Mouse (Mus musculus) granulocyte monocyte progenitor cell, adult 5-6 weeks (primary cell): ENCODE measurements around the gene Tusc2. TPM values are rescaled to one million over a fixed set of nuclear protein-coding genes. Genes with fewer than 3 reads are reported as not detected.
"Not testable (repeated sequence)": the region's sequence is repeated elsewhere in the genome, so short reads cannot be mapped to it uniquely, and the experiment has no call there.

ENCODE experiments used
- ATAC-seq: replicated peaks from 2 replicates; pipeline ENCODE4 v1.8.0; 2016; ENCODE audit warnings: mild to moderate bottlenecking, moderate TSS enrichment, inconsistent platforms; ENCODE audit not compliant: poor library complexity, severe bottlenecking
- total RNA-seq, 2 experiments: library from RNA; stranded (forward) in 1 of 2; stranded (reverse) in 1 of 2; fragments of 200-712, 200-1000 nt in 1 of 2; fragments of >200 nt in 1 of 2; fragmentation: Nextera tagmentation in 1 of 2; gene quantifications; 2 replicates each; pipeline ENCODE4 v1.2.3; 2014 to 2017

Gene Tusc2
- total RNA-seq, 2 experiments from 2014 or later, result 13.2 to 34.5 TPM

DNA sequence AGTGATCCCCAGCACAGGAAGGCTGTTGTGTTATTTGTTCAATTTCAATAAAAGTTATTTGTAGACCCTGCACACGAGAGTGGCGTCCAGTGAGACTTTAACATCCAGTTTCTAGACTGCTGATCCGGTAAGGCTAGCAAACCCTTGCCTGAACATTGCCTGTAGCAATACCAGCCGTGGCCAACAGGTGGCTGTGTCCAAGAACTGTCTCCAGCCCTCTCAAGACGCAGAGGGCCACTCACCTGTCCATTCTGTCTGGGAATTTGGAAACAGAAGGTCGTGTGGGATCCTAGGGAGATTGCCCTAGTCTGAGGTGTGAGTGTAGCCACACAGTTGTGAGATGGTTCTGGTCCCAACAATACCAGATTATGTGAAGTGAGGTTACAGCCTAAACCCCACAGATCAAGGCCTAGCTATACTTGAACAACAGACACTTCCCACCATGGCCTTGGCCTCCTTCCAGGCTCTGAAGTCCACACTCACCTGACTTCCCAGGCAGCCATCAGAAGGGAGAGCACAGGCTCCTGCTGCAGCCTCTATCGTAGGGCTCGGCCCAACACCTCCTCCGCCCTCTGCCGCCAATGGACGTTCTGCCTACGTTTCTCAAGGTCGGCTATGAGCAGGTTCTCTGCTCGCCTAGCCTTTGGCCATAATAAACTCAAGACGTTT, 3.1 kb downstream of the Tusc2 start:
- 0 out of 2 replicates have a peak, but pooled peaks have one; percentile 17 for ATAC-seq

DNA sequence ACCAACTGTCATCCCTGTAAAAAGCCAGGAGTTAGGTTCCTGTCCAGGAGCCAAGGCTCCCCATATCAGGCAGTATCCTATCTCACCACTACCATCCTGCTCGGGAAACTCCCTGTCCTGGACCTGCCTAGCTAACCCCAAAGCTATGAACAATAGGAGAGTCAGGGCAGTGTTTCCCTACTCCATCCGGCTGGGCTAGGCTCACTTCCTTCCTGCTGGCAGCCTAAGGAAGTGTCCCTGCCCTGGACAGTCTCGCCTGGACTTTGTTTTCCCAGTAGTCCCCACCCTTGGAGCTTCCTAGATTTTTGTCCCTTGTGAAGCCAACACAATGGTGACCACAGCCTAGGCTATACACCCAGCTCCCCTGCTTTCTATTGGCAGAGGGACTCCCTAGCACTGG, 3.8 kb downstream of the Tusc2 start:
- ATAC-seq, result no peak

DNA sequence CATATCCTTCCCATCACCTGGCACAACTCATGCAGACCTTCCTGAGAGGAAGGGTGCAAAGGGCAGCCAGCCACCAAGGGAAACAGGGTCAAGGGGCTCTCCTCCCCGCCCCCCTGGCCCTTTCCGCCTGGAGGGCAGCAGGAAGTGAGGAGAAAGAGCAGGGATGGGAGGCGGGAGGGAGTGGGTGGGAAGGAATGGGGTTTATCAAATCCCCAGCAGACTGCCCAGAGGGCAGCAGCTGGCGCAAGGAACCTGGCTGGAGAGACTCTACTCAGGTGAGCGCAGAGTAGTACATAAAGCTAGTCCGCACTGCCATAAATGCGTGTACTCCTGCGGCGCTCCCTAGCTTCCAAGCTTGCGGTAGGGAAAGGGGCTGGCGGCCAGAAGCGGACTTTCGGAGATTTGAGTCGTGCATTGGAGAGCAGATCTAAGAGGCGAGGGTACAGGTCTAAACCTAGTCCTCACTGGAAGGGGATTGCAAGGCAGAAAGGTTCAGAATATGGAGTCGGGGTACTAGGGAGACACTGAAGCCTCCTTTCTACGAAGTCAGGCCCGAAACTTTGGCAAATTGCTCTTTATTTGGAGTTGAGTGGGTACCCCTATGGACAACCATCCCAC, 4.8 kb downstream of the Tusc2 start, which contains the start of gene Hyal2:
Gene Hyal2 (plus strand): TSS at position 244 of the 618 bp plus-strand sequence.
- ATAC-seq, result no peak

DNA sequence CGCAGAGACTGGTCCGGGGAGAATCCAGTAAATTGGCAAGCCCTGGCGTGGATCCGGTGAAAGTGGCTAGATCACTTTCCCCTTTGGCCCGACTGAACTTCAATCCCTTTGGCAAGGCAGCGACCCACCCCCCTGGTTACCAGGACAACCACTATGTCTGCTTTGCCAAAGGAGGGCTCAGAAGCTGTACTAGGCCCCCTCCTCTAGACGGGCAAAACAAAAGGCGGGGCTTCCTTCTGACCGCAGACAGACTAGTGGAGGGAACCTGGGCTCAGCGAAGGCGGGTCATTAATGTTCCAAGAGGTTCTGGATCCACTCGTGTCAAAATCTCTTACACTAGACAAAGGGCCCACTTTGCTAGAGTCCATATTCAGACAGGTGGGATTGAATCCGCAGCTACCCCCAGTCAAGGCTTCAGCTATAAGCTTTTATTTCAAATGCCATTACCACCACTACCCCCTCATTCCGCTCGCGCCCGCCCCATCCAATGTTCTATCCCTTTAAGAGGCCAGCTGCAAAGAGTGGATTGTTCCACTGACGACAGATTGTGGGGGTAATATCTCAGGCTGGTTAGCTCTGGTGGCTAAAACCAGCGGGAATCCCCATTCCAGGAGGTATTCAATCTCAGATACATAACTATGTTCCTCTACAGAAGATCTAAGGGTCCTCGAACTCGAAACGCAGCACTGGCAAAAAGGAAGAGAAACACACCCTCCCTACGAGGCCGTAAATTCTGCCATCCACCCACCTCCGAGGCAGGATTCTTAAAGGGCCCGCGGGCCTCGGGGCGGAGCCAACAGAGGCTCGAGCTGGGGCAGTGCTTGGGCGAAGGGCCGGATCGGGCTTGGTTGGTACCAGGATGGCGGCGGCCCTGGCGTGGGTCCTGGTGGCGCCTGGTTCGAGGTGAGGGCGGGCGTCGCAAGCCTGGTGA, 5.5 kb downstream of the Tusc2 start:
- peak; percentile 55 for ATAC-seq

DNA sequence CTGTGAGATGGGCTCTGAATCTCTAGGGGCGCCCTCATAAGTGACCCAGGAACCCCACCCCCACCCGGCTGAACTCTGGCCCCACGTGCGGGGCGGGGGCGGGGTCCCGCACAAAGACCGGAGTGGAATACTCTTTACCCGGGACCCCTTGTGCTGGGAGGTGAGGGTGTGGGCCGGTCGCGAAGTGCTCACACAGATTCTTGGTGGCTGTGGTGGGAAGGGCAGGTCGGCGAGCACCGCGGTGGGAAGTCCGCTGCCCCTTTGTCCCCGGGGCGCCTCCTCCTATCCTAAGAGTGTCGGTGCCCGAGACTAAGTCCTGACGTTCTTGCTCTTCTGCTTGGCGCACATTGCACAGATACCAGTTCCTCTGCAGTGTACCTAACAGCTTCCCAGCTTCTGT, 6.2 kb downstream of the Tusc2 start:
- ATAC-seq, result peak; percentile 34

DNA sequence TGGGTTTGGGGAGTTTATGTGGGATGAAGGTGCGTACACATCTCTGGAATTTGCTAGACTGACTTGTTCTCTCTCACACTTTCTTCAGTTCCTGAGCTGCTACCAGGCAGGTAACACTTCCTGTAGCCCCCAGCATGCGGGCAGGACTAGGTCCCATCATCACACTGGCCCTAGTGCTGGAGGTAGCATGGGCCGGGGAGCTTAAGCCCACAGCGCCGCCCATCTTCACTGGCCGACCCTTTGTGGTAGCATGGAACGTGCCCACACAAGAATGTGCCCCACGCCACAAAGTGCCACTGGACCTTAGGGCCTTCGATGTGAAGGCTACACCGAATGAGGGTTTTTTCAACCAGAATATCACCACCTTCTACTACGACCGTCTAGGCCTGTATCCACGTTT, 7.0 kb downstream of the Tusc2 start:
- no peak for ATAC-seq

DNA sequence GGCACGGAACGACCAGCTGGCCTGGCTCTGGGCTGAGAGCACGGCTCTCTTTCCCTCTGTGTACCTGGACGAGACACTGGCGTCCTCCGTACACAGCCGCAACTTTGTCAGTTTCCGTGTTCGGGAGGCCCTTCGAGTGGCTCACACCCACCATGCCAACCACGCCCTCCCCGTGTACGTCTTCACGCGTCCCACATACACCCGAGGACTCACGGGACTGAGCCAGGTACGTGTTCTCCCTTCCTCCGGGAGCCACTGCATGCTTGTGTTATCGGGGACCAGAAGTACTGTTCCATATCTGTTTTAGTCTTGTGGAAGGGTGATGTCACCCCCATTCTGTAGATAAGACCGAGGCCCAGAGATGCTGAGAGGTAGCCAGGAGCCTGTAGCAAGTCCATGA, 7.8 kb downstream of the Tusc2 start:
- ATAC-seq, result no peak

DNA sequence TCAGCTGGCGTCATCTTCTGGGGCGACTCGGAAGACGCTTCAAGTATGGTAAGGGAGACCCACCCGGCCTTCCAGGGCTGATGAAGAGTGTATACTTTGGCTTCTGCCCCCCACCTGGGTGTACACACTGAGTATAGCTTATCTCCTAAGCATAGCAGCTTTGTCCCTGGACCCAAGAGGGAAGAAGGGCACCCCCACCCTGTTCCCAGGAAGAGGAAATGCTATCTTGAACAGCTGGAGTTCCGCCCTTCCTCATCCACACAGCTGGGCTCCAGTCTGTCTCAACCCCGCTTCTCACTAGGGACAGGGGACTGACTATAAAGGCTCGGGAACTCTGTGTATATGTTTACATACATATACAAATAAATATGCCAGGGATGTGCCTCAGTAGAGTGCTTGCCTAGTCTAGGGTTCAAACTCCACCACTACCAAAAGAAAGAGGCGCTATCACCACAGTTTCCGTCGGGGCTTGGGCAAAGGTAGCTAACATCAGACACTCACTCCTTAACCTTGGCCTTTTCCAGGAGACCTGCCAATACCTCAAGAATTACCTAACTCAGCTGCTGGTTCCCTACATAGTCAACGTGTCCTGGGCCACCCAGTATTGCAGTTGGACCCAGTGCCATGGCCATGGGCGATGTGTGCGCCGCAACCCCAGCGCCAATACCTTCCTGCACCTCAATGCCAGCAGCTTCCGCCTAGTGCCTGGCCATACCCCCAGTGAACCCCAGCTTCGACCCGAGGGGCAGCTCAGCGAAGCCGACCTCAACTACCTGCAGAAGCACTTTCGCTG, 8.7 kb downstream of the Tusc2 start:
- no peak for ATAC-seq

DNA sequence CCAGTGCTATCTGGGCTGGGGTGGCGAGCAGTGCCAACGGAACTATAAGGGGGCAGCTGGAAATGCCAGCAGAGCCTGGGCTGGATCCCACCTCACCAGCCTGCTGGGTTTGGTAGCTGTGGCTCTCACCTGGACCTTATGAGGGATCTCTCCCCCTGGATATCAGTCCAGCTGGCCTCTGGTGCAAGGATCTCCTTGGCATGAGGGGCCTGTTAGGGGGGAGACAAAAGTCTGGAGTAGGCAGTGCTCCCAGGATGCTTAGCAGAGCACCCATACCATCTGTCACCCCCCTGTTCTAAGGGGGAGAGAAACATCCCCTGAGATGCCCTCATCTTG, 9.2 kb downstream of the Tusc2 start:
- ATAC-seq, result no peak

DNA sequence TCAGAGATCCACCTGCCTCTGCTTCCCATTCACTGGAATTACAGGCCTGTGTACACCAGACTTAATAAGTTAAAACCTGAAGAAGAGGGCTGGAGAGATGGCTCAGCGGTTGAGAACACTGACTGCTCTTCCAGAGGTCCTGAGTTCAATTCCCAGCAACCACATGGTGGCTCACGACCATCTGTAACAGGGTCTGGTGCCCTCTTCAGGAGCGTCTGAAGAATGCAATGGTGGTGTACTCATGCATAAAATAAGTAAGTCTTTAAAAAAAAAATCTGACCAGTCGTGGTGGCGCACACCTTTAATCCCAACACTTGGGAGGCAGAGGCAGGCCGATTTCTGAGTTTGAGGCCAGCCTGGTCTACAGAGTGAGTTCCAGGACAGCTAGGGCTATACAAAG, 10.7 kb downstream of the Tusc2 start:
- ATAC-seq, result not testable (repeated sequence)

DNA sequence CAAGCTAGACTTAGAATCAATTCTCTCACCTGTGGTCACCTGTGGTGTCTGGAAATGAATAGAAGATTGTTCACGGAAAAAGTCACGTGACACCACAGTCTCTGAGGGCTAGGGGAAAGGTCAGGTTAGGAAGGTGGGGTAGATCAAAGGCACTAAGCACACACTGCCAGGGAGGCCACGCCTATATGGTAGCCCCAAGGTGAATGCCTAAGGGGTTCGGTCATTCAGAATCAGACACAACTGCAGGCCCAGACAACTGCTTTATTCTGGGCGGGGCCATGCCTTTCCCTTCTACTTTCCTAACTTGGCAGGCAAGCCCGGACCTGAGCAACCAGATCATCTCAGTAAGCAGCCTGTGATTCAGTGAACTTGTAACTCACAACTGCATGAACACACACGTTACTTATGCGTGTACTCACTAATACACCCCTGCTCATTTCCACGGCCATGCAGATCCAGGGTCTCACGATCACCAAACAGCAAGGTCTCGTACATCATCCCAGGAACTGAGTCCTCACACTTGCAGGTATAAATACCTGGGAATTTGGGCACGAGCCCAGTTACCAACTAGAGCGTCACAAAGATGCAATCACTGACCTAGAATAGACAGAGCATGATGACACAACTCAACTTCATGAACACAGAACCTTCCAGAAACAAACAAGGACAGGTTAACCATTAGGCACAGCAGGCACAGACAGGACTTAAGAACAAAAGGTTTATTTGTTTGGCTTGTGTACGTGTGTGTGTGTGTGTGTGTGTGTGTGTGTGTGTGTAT, 12.7 kb downstream of the Tusc2 start:
- ATAC-seq, result no peak

DNA sequence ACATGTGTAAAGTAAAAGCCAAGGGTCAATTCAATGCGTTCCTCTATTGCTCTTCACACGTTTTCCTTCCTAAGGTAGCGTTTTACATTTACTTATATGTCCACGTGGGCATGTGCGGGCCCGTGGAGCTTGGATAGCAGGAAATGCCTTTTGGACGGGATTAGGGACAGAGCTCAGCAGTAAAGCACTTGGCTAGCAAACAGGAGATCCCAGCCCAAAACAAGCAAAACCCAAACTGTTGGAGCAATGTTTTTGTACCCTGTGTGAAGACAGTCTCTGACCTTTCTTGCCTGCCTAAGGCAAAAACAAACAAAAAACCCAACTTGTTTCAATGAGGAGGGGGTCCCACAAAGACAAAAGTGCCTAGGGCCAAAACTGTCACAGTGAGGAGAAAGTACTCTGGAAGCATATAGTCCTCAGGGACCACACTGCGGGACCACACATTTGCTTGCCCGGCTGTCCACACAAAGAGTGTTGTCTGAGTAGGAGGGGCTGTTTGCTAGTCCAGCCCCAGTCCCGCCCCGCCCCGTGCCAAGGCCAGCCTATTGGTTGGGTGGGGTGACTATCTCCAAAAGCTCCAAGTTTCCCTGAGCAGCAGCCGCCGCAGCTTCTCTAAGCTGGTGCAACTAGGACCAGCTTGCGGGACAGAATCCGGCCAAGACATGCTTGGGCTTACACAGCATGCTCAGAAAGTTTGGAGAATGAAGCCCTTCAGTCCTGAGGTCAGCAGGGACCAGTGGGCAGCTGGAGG, 13.5 kb downstream of the Tusc2 start, which contains the start of gene Hyal1:
Gene Hyal1 (plus strand): TSS at position 571 of the 751 bp plus-strand sequence.
- ATAC-seq, result peak; percentile 66

DNA sequence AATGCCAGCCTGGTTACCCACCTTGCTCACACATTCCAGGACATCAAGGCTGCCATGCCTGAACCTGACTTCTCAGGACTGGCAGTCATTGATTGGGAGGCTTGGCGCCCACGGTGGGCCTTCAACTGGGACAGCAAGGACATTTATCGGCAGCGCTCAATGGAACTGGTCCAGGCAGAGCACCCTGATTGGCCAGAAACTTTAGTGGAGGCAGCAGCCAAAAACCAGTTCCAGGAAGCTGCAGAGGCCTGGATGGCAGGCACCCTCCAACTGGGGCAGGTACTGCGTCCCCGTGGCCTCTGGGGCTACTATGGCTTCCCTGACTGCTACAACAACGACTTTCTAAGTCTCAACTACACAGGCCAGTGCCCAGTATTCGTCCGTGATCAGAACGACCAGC, 14.8 kb downstream of the Tusc2 start:
- no peak for ATAC-seq

DNA sequence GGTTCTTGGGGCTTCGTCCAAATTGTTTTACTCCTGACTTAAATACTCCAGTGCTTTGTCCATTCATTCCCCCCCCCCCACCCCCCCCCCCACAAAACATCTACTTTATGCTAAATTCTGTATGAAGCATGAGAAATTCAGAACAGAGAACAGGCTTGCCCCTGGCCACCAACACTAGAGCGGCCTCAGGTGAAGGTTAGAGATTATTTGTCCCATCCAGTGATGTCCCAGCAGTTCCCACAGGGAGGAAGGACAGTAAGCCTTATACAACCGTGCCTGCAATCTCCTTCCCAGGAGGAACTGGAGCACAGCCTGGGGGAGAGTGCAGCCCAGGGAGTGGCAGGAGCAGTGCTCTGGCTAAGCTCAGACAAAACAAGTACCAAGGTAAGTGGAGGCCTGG, 15.5 kb downstream of the Tusc2 start, which contains the start of gene Naa80:
Gene Naa80 (plus strand): TSS at position 301 of the 400 bp plus-strand sequence.
- ATAC-seq, result no peak

DNA sequence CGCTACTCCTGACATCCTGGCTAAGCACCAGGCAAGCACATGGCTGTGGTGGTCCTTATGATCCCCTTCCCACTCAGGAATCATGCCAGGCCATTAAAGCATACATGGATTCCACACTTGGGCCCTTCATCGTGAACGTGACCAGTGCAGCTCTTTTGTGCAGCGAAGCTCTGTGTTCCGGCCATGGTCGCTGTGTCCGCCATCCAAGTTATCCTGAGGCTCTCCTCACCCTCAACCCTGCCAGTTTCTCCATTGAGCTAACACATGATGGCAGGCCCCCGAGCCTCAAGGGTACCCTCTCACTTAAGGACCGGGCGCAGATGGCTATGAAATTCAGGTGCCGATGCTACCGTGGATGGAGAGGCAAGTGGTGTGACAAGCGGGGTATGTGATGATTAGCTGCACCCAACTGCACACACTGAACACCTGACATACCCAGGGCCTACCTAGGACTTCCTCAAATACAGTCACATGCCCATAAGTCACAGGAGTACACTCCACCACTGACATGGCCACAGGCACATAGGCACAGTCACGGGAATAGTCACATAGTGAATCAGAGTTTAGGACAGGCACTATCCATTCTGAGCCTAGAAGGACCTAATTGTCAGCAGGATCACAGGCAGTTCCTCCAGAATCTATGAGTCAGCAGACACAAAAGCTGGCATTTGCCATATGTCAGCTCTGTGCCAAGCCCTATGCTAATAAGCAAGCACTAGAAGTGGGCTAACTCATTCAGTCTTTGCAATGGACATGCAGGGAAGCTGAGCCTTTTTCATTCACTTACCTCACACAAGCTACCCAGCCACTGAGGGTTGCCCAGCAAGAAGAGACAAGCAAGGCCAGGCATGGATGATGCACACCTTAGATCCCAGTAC, 16.2 kb downstream of the Tusc2 start:
- no peak for ATAC-seq

DNA sequence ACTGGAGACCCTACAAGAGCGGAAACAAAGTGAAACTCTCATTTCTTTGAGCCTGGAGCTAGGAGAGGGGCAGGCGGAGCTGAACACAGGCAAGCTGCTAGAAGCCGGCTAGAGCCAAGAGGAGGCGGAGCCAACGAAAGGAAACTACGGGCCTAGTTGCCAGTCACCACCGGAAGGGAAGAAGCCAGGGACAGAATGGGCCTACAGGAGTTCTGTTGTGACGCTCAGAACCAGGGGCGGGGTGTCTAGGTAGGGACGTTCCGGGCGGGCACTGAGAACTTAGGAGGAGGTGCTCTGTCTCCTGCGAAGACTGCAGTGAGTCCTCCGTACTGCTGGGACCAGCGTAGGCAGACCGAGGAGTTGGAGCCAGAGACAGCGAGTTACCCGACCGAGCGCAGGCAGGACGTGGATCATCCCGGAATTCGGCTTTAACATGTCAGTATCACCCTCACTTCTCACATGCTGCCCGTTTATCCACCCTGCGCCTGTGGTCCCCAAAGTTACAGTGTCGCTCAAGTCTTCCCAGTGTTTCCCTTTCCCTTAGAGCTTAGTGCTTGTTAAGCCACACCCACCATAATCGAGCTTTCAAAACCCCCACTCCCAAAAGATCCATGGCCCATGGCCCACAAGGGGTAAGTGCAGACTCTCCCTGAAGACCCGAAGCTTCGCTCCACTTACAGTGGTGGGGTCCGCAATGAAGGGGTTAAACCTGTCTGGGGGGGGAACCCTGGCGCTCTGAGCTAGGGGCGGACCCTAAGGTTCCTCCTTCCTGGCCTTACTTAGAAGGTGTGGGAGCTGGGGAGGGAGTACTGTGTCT, 17.7 kb downstream of the Tusc2 start, which contains the start of gene Hyal3:
Gene Hyal3 (plus strand): TSS at position 318 of the 817 bp plus-strand sequence.
- ATAC-seq, result peak; percentile 78

DNA sequence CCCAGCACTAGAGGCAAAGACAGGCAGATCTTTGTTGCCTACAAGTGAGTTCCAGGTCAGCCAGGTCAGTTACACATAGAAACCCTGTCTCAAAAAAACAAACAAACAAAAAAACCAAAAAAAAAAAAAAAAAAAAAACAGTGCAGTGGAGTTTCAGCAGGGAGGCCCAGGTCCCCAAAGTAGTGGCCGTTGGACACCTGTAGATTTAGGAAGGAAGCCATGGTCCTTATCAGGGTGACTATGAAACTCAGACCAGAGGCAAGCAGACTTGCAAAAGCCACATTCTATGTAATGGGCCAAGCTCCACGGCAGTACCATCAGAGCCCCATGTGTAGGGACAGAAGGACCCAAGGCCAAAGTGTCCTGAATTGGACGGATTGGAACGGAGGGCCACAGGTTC, 18.5 kb downstream of the Tusc2 start:
- ATAC-seq, result no peak
